Mouse (Mus musculus) neural tube, embryonic 13.5 days (tissue): ENCODE measurements at regions not wholly inside any gene's neighbourhood (a gene's known extent, or its start where the extent isn't known, plus 50 kb on each side); places are given as distances from the start of the nearest gene placed in this dataset.
A peak's percentile ranks its signal among the peaks of the same experiment; 100 is the strongest.

Experiments used
- ATAC-seq: fragments of 200-750 bp; cut with Nextera tagmentation; 2 replicates; pipeline ENCODE4 v1.8.0; 2017; ENCODE audit warnings: low read depth, mild to moderate bottlenecking, moderate TSS enrichment, moderate library complexity
- H3K27ac ChIP-seq: fragments of 300-500 bp; sonication (generic); replicated peaks from 2 replicates; pipeline ENCODE4 v1.5.1; 2015; ENCODE audit warnings: moderate library complexity, mild to moderate bottlenecking, inconsistent platforms
- H3K27me3 ChIP-seq: fragments of 300-500 bp; sonication (generic); 2 replicates; pipeline ENCODE4 v1.6.1; 2015; ENCODE audit warnings: mild to moderate bottlenecking, inconsistent platforms
- H3K36me3 ChIP-seq: fragments of 300-500 bp; sonication (generic); 2 replicates; pipeline ENCODE4 v1.6.1; 2015; ENCODE audit warnings: mild to moderate bottlenecking, inconsistent platforms
- H3K4me1 ChIP-seq: fragments of 300-500 bp; sonication (generic); replicated peaks from 2 replicates; pipeline ENCODE4 v1.6.1; 2015; ENCODE audit warnings: inconsistent platforms
- H3K4me2 ChIP-seq: fragments of 300-500 bp; sonication (generic); 2 replicates; pipeline ENCODE4 v1.6.1; 2015; ENCODE audit warnings: inconsistent platforms, mild to moderate bottlenecking, moderate library complexity
- H3K4me3 ChIP-seq: fragments of 300-500 bp; sonication (generic); 2 replicates; pipeline ENCODE4 v1.5.1; 2015; ENCODE audit warnings: mild to moderate bottlenecking, inconsistent platforms
- H3K9ac ChIP-seq: fragments of 300-500 bp; sonication (generic); 2 replicates; pipeline ENCODE4 v1.6.1; 2015; ENCODE audit warnings: moderate library complexity, mild to moderate bottlenecking, inconsistent platforms
- H3K9me3 ChIP-seq: fragments of 300-500 bp; sonication (generic); 2 replicates; pipeline ENCODE4 v1.6.1; 2016; ENCODE audit warnings: inconsistent platforms
- WGBS: fragments of 180-500 bp; shearing (Covaris S2); methylation state at CpG from one replicate; pipeline ENCODE4 v1.1.7; 2015; 5-methylcytosine and 5-hydroxymethylcytosine counted together

DNA sequence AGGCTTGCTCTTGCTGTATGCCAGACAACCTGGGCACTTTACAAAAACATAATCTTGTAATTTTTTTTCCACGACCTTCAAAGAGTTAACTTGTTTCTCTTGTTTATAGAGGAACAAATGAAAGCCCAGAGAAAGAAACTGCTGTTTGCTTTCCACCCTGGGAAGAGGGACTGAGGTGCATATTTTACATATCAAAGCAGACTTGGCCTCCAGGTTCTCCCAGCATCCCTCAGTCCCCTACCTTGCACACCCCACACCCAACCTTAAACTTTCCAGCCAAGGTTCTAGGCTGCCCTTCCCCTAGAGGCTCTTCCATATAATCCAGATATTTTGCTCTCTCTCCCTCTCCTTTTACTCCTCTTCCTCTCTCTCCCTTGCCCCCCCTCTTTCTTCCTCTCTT is 226.0 kb upstream of the Sall1 start:
- Histone ChIP-seq H3K27ac (no peak overlapping the region; the same call in 1 of the 2 replicates), H3K4me3 (no peak overlapping the region), H3K36me3 (no peaks in the 10 kb centered on the region), H3K4me2 (no peak overlapping the region), H3K27me3 (peaks cover 8% of the 10 kb centered on the region; the same call in 1 of the 2 replicates), H3K9ac (no peak overlapping the region), H3K4me1 (peaks cover 20% of the 10 kb centered on the region), H3K9me3 (peaks cover 9% of the 10 kb centered on the region)
- WGBS: 26% methylated on average over 1 of the region's 1 CpGs
- ATAC-seq: no peak

DNA sequence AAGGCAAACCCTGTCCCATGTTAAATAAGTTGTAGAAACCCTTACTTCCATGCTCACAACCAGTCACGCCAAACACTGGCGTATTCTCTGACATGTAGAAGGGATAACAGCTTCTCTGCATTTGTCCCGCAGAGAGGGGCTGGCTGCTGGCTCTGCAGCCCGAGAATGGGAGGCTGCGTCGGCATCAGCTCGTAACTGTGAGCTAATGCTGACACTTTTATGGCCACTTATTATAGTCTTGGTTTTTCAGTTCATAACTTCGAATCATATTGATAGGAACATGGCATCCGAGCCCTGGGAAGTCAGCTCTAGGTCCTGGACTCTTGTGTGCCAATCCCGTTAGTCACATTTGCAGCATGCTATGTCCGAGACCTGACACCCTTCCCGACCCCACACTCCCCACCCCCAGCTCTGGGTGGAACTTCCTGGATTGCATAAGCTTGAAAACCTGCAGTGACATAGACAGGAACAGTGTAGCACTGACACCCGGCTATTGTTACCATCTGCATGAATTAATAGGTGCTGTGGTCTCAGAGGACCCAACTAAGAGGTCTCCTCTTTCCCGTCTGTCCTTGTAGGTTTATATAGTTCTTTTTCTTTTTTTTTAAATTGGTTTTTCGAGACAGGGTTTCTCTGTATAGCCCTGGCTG is 217.3 kb upstream of the Sall1 start:
- Histone ChIP-seq H3K4me3 (no peak overlapping the region), H3K9me3 (peaks cover 16% of the 10 kb centered on the region), H3K27me3 (no peaks in the 10 kb centered on the region), H3K4me2 (no peak overlapping the region), H3K27ac (no peak overlapping the region), H3K36me3 (no peaks in the 10 kb centered on the region), H3K4me1 (0 out of 2 replicates have a peak, but pooled peaks cover 7% of the 10 kb centered on the region), H3K9ac (no peak overlapping the region)
- ATAC-seq: no peak
- 57% methylated on average over 15 of the region's 15 CpGs for WGBS

DNA sequence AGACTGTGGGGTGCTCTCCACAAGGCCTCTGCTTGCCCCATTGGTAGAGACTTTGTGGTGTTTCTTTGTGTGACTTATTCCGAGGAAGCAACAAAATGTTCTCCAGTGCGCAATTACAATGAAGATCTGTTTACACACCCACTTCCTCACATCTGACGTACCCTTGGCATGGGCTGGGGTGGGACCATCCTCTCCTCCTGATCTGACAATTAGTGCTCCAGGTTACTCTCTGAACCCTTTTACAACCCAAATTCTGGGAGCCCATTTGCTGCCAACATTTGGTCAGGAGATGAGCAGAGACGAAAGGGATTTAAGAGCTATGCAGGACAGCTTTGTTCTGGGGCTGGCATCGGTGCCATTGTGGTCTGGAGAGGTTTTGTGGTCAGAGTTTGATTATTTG is 215.9 kb upstream of the Sall1 start:
- 75% methylated on average over 5 of the region's 5 CpGs for WGBS
- H3K27me3 ChIP-seq: no peaks in the 10 kb centered on the region
- no peak for ATAC-seq
- 0 out of 2 replicates have a peak, but pooled peaks cover 7% of the 10 kb centered on the region for H3K4me1 ChIP-seq
- H3K27ac ChIP-seq: no peak overlapping the region
- H3K9ac ChIP-seq: no peak overlapping the region
- no peaks in the 10 kb centered on the region for H3K36me3 ChIP-seq
- peaks cover 6% of the 10 kb centered on the region for H3K9me3 ChIP-seq
- H3K4me3 ChIP-seq: no peak overlapping the region
- no peak overlapping the region for H3K4me2 ChIP-seq

DNA sequence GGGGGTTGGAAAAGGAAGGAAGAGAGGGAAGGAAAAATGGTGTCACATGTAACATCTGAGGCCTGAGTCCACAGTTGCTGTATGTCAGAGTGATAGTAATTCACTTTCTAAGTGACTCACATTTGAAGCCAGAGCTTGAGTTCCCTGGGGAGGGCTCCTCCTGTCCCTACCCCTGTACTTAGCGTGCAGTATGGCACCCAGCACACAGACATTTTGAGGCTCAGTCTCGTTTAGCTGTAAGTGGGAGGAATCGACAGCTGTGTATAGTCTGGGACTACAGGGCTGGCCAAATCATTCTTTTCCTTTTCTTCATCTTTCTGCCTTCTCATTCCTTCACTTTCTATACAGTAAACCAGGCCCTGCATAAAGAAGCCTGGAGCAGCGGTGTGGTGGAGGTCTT is 202.4 kb upstream of the Sall1 start:
- Histone ChIP-seq H3K9ac (no peak overlapping the region), H3K4me2 (no peak overlapping the region), H3K4me3 (no peak overlapping the region), H3K27me3 (peaks cover 29% of the 10 kb centered on the region), H3K4me1 (peaks cover 20% of the 10 kb centered on the region), H3K36me3 (no peaks in the 10 kb centered on the region), H3K9me3 (no peaks in the 10 kb centered on the region), H3K27ac (no peak overlapping the region)
- no peak for ATAC-seq
- WGBS: 71% methylated on average over 4 of the region's 4 CpGs

DNA sequence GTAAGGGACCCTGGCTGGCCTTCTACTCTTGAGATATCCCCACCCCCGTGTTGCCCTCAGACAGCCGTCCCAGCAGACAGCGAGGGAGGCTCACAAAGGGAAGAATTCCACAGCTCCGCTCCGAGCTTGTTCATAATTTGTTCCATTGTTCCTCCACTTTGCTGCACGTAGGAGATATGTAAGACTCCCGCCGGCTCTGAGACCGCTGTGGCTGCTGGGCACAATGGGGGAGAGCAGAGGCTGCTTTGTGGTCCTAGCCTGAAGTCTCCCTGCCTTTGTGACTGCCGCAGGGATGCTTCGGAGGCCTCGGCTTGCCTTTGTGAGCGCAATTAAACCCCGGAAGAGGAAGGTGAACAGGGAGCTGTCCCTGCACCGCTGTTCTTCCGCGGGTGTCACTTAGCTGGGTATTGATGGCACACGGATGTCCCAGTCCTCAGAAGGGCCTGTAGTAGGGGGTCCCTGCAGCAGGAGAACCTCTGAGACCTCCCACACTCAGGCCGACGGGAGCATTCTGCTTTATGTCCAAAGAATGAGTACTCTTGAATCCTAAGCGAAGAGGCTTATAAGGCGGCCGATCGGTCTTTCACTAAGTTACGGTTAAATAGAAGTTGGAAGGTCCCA is 201.3 kb upstream of the Sall1 start:
- Histone ChIP-seq H3K9me3 (no peaks in the 10 kb centered on the region), H3K4me2 (peak overlapping the region; percentile 53), H3K4me1 (peaks cover 20% of the 10 kb centered on the region), H3K9ac (peak overlapping the region; percentile 65), H3K4me3 (peak overlapping the region; percentile 24), H3K36me3 (no peaks in the 10 kb centered on the region), H3K27ac (no peak overlapping the region), H3K27me3 (peaks cover 29% of the 10 kb centered on the region)
- peak; percentile 43; the same call in 1 of the 2 replicates for ATAC-seq
- 14% methylated on average over 25 of the region's 25 CpGs for WGBS

DNA sequence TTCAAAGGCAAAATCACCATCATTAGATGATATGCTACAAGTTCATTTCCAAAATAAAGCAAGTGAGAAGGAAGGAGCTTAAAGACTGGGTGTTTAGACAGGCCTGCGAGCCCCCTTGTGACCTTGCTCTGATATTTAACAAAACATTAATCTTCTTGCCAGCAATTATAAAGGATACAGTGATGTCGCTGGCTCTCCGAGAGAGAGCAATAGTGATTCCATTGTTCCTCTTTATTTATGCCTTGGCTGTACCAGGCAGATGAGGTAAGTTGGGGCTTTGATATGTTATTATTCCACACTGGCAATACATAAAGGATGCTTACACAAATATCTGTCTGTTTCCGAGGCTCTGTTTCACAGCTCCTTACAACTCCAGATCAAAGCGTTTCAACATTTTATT is 197.7 kb upstream of the Sall1 start:
- H3K4me2 ChIP-seq: no peak overlapping the region
- no peak overlapping the region for H3K27ac ChIP-seq
- no peaks in the 10 kb centered on the region for H3K36me3 ChIP-seq
- H3K4me1 ChIP-seq: peaks cover 20% of the 10 kb centered on the region
- H3K9ac ChIP-seq: no peak overlapping the region
- ATAC-seq: no peak
- 12% methylated on average over 5 of the region's 5 CpGs for WGBS
- H3K27me3 ChIP-seq: peaks cover 24% of the 10 kb centered on the region; the same call in 1 of the 2 replicates
- no peak overlapping the region for H3K4me3 ChIP-seq
- no peaks in the 10 kb centered on the region for H3K9me3 ChIP-seq

DNA sequence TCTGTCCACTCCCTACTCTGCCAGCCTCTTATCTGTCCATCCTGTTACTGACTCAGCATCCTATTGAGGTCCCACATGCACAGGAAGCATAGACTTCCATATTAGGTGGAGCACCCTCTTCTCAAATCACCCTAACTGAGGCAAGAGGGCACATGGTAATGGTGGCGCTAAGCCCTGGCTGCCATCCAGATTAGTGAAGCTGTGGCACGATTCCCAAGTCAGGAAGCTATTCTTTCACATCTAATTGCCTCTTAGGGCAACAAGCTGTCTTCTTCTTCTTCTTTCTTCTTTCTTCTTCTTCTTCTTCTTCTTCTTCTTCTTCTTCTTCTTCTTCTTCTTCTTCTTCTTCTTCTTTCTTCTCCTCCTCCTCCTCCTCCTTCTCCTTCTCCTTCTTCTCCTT is 195.7 kb upstream of the Sall1 start:
- H3K27me3 ChIP-seq: peaks cover 18% of the 10 kb centered on the region; the same call in 1 of the 2 replicates
- no peak overlapping the region for H3K4me2 ChIP-seq
- ATAC-seq: no peak
- H3K9ac ChIP-seq: no peak overlapping the region
- H3K36me3 ChIP-seq: no peaks in the 10 kb centered on the region
- H3K9me3 ChIP-seq: no peaks in the 10 kb centered on the region
- no peak overlapping the region for H3K27ac ChIP-seq
- H3K4me3 ChIP-seq: no peak overlapping the region
- 75% methylated on average over 2 of the region's 2 CpGs for WGBS
- H3K4me1 ChIP-seq: peaks cover 11% of the 10 kb centered on the region

DNA sequence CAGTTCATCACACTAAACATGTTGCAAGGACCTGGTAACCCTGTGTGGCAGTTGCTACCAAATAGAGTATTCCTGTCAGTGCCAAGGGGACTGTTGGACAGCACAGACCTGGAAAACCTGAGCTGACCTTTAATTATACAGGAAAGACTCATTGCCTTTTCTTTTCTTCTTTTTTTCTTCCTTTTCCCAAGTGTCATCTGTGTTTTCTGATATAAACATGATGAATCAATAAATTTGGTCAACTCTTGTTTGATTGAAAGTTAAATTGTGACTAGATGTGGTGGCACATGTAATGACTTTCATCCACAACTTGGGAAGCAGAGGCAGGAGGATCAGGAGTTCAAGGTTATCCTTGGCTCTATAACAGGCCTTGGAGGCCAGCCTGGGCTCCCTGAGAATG is 190.1 kb upstream of the Sall1 start:
- no peak overlapping the region for H3K27ac ChIP-seq
- H3K4me3 ChIP-seq: no peak overlapping the region
- H3K27me3 ChIP-seq: no peaks in the 10 kb centered on the region
- no peak for ATAC-seq
- H3K4me1 ChIP-seq: no peaks in the 10 kb centered on the region
- H3K9me3 ChIP-seq: no peaks in the 10 kb centered on the region
- H3K4me2 ChIP-seq: no peak overlapping the region
- no peaks in the 10 kb centered on the region for H3K36me3 ChIP-seq
- no peak overlapping the region for H3K9ac ChIP-seq

DNA sequence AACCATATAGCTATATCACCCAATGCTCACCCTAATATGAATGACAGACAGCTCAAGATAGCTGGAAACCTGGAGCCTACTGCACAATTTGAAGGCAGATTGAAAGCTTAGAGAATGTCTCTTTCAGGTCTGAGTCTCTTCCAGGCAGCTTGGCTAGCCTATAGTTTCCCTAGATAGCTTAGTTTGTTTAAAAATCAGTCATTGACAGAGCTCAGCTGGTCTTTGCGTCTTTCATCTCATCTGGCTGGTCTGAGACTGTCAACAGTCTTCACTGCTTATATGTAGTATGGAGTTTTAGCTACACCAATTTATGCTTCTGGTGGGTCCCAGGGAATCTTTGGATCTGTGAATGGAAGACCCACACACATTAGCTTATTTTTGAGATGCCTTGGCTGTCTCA is 188.4 kb upstream of the Sall1 start:
- no peak overlapping the region for H3K4me3 ChIP-seq
- no peaks in the 10 kb centered on the region for H3K9me3 ChIP-seq
- no peaks in the 10 kb centered on the region for H3K36me3 ChIP-seq
- H3K27ac ChIP-seq: no peak overlapping the region
- no peaks in the 10 kb centered on the region for H3K27me3 ChIP-seq
- H3K9ac ChIP-seq: no peak overlapping the region
- no peaks in the 10 kb centered on the region for H3K4me1 ChIP-seq
- 90% methylated on average over 1 of the region's 1 CpGs for WGBS
- no peak overlapping the region for H3K4me2 ChIP-seq
- no peak for ATAC-seq

DNA sequence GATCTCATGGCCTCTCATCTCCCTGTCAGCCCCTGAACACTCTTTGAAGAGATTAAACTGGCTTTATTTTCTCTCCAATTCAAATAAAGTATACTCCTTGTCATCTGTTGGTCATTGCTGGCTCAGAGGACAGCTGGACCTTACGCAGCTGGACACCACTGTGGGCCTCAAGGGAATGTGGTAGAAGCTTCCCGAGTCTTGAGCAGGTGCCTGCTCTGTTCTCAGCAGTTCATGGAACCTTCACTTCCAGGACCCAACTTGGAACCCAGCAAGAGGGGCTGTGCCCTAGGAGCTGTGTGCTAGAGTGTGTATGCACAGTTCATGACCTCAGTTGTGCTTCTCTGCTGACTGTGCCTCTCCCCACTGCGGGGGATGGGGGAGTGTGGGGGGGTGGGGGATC is 185.2 kb upstream of the Sall1 start:
- 85% methylated on average over 3 of the region's 3 CpGs for WGBS
- ATAC-seq: no peak
- H3K27ac ChIP-seq: no peak overlapping the region

DNA sequence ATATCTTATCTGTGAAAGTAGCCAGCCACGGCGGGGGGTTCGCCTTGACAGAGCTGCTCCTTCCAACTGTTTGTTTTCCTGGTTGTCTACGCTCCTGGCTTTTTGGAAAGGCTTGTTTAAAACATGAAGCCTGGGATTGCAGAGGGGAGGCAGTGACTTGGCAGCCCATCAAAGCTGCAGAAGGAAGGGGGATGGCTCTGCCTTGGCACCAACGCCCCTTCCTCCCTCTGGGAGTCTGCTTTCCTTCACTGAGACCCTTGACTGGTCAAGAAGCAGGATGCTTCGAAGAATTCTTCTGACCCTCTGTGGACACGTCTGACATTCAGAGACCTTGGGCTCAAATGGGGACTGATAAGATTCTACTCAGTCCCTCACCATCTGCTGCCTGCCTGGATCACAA is 176.9 kb upstream of the Sall1 start:
- H3K27ac ChIP-seq: no peak overlapping the region
- H3K36me3 ChIP-seq: no peaks in the 10 kb centered on the region
- ATAC-seq: no peak
- no peaks in the 10 kb centered on the region for H3K9me3 ChIP-seq
- no peak overlapping the region for H3K4me3 ChIP-seq
- H3K27me3 ChIP-seq: no peaks in the 10 kb centered on the region
- no peak overlapping the region for H3K4me2 ChIP-seq
- H3K4me1 ChIP-seq: peaks cover 7% of the 10 kb centered on the region; the same call in 1 of the 2 replicates
- H3K9ac ChIP-seq: no peak overlapping the region
- WGBS: 72% methylated on average over 7 of the region's 7 CpGs

More for the DNA sequence above, 185.2 kb upstream of the Sall1 start:
- Histone ChIP-seq H3K4me3 (no peak overlapping the region), H3K4me2 (no peak overlapping the region), H3K4me1 (no peaks in the 10 kb centered on the region), H3K9me3 (no peaks in the 10 kb centered on the region; the same call in 1 of the 2 replicates), H3K9ac (no peak overlapping the region), H3K36me3 (no peaks in the 10 kb centered on the region), H3K27me3 (no peaks in the 10 kb centered on the region)

DNA sequence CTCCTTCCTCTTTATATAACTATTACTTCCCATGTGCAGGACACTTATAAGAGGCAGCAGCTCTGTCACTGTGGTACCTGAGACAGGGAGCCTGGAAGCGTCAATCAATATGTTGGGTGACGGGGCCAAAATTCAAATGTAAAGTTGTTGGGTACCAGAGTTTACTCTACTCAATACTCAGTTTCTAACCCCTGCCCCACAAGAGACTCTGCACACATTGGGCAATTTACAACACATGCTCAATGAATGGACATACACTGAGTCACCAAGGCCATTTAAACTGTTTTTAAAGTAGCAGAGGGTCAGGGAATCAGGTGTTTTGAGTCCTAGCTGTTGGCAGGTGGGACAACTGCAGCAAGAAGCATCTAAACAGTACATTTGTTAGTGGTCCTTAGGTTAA is 176.4 kb upstream of the Sall1 start:
- H3K9me3 ChIP-seq: no peaks in the 10 kb centered on the region
- H3K36me3 ChIP-seq: no peaks in the 10 kb centered on the region
- H3K4me1 ChIP-seq: peaks cover 7% of the 10 kb centered on the region; the same call in 1 of the 2 replicates
- ATAC-seq: no peak
- no peak overlapping the region for H3K27ac ChIP-seq
- no peak overlapping the region for H3K4me3 ChIP-seq
- 96% methylated on average over 2 of the region's 2 CpGs for WGBS
- H3K27me3 ChIP-seq: no peaks in the 10 kb centered on the region
- H3K9ac ChIP-seq: no peak overlapping the region
- H3K4me2 ChIP-seq: no peak overlapping the region

DNA sequence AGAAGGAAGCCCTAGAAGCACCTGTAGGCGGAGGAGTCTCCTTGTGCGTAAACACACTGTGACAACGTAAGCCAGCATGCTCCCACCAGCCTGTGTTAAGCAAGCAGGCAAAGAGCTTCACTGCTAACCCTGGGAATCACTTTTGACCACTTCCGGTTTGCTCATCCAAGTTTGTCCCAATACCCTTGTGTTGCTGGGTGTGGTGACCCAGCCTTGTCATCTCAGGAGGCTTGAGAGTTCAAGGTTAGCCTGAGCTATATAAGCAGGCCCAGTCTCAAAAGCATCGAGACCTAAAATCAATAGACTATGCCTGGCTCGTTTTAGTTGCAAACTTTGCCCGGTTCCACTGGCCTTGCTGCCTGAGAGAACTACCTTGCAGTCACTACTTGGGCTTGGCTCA is 175.2 kb upstream of the Sall1 start:
- no peaks in the 10 kb centered on the region for H3K36me3 ChIP-seq
- no peaks in the 10 kb centered on the region for H3K27me3 ChIP-seq
- ATAC-seq: no peak
- H3K4me1 ChIP-seq: peaks cover 7% of the 10 kb centered on the region; the same call in 1 of the 2 replicates
- no peak overlapping the region for H3K9ac ChIP-seq
- no peak overlapping the region for H3K4me3 ChIP-seq
- no peaks in the 10 kb centered on the region for H3K9me3 ChIP-seq
- no peak overlapping the region for H3K4me2 ChIP-seq
- WGBS: 89% methylated on average over 7 of the region's 7 CpGs
- H3K27ac ChIP-seq: no peak overlapping the region
